Mouse (Mus musculus) frontal cortex, adult 2 months (tissue): Measurements from ENCODE around the gene Frg2f1. TPM values are rescaled to one million over a fixed set of nuclear protein-coding genes. Genes with fewer than 3 reads are reported as not detected.
A peak's percentile ranks its signal among the peaks of the same experiment; 100 is the strongest.
"Not testable (repeated sequence)": the region's sequence is repeated elsewhere in the genome, so short reads cannot be mapped to it uniquely, and the experiment has no call there.

Experiments
- DNase-seq, 2 experiments: peaks; one replicate each; pipeline ENCODE4 v3.0.0; 2022; ENCODE audit warnings: low spot score in 1 of 2; ENCODE audit errors: extremely low spot score in 1 of 2
- polyA plus RNA-seq: library from polyadenylated mRNA; depleted of rRNA; stranded (reverse); fragments of >200 nt; gene quantifications from 2 replicates; pipeline ENCODE4 v1.2.3, GENCODE M21; 2012; rRNA removed

Frg2f1 gene
- polyA plus RNA-seq = 11.0 and 14.2 TPM in 2 replicates

DNA sequence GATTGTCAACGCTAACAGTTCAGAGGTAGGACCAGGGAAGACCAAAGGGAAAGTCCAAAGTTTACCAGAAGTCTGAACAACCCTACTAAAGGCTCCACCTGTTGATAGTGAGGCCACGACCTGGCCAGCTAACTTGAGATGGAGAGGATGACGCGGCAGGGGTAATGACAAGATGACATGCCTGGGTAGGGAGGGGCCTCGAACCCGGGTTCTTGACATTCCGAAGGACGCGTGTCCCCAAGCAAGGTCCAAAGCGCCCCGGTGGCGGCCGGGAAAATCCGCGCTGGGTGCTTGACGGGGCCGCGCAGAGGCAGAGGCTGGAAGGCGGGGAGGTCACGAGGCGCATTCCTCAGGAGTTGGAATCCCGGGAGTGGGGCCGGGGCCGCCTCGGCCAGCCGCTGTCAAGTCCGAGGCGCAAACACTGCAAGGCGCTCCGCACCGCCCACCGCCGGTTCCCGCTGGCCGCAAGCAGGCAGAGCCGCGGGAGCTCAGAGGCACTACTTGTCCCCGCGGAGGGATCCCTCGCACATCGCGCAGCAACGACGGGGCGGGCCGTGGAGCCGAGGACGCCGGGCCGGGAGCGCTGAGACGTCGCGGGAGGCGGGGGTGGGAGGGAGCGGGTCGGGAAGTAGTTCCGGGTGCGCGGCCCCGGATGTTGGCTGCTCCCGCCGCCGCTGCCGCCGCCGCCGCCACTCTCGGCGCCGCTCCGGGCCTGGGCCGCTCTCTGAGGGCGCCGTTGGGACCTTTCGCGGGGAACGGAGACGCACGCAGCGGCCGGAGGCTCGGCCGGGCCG, at the start of gene Frg2f1:
TSS of gene Frg2f1 (minus strand) at position 499 of the 794 bp plus-strand sequence.
- peak; percentile 78 to 94 for DNase-seq

DNA sequence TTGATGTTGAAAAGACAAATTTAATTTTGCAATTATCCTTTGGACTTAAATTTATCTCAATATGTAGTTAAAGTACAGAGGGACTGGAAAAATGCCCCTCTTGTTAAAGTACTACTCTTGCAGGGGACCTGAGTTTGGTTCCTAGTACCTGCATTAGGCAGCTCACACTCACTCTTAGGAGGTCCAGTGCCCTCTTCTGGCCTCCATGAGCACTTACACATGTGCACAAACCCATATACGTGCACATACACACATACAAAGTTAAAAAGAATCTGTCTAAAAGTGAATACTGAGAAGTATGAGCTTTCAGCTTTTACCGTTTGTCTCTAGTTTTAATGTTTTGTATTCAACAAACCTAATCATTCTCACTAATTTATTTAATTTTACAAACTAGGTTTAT, 48.7 kb upstream of the Frg2f1 start:
- no peak for DNase-seq

DNA sequence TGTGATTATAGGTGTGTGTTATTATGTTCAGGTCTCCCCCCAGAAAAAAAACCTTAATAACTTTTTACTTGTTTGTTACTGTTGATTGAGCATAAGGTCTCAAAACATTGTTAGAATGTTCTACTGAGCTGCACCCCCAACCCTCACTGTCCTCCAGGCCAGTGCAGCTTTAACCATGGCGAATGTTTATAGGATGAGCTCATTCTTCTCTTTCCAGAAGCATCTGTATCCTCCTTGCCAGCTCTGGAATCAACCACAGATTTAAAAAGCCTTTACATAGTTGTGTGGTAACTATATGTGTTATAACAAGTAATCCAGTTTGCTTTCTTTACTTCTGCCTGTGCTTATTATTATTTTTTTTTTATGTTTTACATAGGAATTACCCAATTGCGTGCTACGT, 36.1 kb upstream of the Frg2f1 start:
- DNase-seq = no peak

DNA sequence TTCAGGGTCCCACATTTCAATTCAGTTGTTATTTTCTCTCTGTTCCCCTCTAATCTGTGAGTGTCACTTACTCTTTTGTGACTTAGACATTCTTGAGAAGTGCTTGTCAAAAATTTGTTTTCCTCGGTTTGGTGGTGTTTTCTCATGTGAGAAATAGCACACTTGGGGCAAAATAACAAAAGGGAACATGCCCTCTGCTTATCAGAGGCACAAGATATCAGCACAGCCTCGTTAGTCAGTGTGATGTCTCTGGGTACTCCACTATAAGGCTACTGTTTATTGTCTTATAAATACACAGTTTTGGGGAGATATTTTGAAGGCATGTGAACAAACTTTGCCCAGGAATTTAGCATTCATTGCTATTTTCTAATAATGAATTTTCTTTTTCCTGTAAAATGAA, 35.2 kb upstream of the Frg2f1 start:
- DNase-seq = no peak

DNA sequence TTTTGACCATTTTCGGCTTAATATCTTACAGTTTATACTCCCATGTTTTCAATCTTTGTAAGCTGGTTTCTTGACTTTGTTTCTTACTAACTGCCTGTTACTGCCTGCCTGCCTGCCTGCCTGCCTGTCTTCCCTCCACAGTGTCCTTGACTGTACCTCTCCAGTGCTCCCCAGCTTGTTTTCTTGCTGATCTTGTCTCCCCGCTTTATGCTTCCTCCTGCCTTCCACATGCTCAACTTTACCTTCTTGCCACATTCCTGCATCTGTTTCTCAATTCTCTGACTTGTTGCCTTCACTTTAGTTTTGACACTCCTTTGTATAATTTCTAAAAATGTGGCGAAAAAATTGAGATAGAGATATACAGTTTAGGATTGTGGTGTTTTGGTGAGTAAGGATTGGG, 33.4 kb upstream of the Frg2f1 start:
- DNase-seq = no peak

DNA sequence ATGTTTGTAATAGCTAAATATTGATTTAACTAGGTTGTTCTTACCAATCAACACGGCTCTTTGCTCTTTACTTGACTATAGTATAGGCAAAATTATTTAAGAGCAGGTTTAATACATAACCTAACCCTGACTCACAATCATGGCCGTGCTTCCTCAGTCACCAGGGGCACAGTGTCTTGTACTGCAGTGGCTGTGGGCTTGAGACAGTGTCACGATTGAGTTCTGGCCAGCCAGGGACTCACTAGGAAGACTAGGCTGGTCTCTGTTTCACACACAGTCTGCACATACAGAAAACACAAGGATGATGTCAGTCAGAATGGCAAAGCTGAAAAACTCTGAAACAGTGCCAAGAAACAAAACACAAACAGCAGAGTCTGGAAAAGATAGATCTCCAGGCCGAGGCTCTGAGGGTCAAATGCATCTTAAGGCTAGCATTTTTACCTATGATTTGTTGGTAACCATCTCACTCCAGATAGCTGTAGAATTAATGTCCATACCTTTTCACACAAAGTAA, 27.1 kb upstream of the Frg2f1 start:
- no peak for DNase-seq

DNA sequence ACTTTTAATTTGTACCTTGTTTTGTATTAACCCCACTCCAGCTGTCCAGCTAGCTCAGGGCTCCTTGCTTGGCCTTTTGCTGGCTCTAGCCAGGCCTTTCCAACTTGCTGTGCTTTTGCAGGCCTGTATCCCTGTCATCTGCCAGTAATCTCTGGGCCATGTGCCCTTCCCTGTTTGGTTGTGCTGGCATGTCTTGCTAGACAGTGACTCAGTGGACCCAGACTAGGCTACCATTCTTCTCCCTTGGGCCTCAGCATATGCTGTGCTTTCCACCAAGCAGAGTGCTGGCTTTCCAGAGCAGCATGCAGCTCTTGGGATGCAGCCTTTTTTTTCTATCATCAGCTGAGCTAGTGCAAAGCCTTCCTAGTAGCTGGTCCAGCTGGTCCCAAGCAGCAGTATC, 23.8 kb upstream of the Frg2f1 start:
- no peak for DNase-seq

DNA sequence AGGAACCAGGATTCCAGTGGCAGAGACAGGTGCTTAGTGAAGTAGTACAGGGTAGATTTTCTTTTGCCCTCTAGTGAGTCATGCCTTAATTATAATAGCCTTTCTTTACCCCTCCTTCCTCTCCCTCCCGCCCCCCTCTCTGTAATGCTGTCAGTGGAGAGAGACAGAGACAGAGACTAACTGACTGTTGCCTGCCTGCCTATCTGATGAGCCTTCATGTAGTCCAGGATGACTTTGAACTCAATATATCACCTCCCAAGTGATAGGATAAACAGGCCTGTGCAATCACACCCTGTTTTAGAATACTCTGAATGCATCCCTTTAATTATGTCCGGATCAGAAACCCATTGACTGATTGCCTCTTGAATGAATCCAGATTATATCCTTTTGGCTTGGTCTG, 16.1 kb upstream of the Frg2f1 start:
- DNase-seq = no peak

DNA sequence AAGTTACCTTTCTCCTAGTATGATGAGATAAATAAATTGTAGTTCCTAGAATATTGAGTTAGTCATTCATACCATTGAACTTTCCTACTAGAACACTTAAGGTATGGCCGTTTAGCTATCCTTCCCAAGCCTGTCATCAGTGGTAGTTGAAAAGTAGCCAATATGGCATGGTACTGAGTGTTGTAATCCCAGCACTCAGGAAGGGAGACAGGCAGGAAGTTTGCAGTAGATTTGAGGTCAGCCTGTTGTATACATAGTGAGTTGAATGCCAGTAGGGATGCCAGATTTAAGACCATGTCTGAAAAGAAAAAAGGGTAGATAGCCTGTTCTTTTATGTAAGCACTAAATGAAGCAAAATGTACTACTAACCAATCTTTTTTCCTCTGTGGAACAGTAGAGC, 11.5 kb upstream of the Frg2f1 start:
- DNase-seq = no peak

DNA sequence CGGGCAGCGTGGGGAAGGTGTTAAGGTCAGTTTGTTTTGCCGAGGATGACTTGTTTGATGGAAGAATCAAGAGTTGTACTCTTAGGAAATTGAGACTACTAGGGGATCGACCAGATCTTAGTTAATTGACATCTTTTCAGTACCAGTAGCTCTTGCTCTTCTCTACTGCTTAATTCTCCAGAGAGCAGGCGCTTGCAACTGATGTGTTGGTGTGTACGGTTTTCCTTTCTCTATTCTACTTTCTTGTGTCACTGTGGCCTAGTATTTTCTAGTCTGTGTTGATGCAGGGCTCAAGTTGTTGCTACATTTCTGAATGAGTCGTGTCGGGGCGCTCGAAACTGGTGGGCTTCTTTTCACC, 1.2 kb upstream of the Frg2f1 start:
- DNase-seq = no peak

DNA sequence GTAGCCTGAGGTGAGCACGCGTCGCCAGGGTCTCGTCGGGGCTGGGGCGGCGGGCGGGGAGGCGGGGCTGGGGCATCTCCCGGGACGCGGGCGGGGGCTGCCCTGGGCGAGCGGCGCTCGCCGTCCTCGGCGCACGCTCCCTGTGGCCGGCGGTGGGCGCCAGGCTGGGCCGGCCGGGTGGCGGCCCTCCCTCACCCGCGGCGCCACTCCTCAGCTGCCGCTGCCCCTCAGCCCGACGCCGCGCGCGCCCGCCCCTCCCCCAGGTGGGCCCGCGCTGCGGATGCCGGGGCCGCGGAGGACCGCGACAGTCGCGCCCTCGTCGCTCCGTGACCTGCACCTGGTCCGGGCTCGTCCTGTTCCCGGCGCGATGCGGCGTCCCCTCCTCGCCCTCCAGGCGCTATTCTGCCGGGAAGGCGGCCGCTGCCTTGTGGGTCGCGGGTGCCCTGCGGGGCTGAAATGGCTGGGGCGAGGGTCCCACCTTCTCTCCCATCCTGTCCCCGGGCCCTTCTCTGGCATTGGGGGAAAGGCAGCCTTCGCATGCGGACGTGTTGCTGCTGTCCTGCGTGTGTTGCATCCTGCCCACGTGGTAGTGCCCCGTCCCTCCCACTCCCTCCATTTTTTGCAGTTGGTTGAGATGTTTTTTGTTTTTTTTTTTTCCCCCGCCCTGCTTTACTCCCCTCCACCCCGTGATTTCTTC, 655 bp upstream of the Frg2f1 start:
- peak; percentile 8 to 38 for DNase-seq

DNA sequence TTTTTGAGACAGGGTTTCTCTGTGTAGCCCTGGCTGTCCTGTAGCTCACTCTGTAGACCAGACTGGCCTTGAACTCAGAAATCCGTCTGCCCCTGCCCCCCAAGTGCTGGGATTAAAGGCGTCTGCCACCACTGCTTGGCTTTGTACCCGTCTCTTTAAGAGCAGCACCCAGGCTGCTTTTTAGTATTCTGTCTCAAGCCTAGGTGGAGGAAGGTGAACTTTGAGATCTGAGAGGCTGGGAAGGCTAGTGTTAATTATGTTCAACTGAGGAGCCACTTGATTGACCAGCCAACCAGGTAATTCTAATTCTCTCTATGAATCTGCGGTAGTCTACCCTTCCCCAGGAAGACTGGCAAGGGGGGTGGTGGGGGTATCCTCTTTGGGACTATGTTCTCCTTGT, 1.9 kb downstream of the Frg2f1 start:
- DNase-seq = no peak

DNA sequence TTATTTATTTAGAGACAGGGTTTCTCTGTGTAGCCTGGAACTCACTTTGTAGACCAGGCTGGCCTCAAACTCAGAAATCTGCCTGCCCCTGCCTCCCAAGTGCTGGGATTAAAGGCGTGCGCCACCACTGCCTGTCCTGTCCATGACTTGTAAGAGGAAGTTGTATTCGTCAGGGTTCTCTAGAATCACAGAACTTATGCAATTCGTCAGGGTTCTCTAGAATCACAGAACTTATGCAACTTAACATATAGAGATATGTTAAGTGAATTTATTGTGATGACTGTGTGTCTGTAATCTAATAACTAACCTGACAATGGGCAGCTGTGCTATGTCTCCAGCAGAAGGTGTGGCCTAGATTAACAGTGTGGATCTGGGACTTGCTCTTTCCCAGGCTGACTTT, 2.7 kb downstream of the Frg2f1 start, which contains the start of gene Foxj3:
TSS of gene Foxj3 (plus strand) at position 390 of the 400 bp plus-strand sequence.
- DNase-seq = not testable (repeated sequence)

DNA sequence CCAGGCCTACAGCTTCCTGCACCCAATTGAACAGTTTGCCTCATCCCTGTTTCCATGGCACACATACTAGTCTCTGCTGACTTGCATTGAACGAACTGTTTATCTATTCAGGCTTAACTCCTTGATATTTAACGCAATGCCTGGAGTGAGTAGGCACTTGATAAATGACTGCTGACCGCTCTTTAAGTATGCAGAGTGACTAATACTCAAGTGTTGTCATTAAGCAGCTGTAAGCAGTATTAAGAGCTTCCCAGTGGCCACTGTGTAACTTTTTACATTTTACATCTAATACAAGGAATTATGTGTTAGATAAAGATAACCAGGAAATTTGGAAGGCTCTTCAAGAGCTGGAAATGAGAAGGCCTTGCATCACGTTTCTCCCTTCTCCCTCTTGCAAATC, 4.2 kb downstream of the Frg2f1 start:
- DNase-seq = no peak

DNA sequence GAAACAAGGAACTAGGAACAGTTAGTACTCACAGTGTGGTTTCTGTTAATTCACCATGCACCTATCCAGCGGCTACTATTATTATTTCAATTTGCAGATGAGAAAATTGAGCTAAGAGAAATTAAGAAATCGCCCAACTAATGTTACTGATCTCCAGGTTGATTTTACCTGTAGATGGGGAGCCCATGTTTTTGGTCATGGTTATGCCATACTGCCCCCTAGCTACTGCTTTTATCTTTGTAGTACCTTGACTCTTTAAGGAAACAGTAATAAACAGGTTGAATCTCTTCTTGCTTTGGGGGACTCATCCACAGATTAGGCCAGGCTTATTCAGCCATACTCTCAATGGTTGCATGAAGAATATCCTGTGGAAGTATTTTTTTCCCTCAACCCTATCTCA, 7.5 kb downstream of the Frg2f1 start:
- DNase-seq = peak in 1 of 2 experiments; percentile 61

DNA sequence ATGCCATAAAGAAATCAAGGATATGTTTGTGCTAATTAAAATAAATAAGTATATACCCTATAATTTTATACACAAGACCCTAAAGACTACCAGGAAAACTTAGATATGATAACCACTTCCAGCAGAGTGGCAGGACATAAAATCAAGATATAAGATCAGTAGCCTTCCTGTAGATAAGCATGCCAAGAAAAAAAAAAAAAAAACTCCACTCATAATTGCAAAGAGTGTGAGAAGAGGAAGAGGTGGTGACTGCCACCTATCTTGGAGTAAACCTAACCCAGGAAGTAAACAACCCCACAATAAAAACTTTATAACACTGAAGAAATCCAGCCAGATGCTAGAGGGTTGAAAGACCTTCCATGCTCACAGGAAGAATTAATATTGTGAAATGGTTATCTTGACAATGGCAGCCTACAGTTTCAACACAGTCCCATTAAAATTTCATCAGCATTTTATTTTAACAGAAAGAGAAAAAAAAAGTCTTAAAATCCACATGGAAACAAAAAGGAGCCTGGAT, 12.9 kb downstream of the Frg2f1 start:
- no peak for DNase-seq

DNA sequence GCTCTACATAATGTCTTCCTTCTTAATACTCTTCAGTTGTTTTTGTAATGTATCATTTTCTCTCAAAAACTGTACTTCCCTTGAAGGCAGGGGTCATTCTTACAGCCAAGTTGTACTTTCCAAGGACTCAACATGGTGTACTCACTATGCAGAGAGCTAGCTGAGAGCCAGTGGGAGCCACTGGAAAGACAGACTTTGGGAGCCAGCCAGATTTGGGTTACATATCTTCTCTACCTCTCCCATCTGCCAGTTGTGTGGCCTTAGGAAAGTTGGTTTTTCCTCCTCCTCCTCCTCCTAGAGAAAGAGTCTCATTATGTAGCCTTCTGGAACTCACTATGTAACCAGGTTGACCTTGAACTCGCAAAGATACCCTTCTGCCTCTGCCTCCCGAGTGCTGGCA, 14.9 kb downstream of the Frg2f1 start:
- DNase-seq = no peak

DNA sequence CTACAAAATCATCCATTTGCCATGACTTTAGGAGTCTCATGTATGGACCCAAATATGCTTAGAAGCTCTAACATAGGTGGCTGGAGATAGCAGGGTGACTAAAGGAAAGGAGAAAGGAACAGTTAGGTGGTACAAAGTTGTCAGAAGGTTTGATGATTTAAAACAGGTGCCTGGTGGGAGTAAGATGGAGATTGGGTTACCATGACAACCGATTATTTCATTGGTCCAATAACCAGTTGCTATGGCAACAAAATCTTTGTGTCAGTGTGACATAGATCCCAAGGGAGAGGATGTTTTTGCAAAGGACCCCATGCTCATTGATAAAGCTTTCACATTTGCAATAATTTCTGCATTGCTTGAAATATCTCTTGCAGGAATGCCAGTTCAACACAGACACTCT, 15.3 kb downstream of the Frg2f1 start:
- peak; percentile 7 to 50 for DNase-seq

DNA sequence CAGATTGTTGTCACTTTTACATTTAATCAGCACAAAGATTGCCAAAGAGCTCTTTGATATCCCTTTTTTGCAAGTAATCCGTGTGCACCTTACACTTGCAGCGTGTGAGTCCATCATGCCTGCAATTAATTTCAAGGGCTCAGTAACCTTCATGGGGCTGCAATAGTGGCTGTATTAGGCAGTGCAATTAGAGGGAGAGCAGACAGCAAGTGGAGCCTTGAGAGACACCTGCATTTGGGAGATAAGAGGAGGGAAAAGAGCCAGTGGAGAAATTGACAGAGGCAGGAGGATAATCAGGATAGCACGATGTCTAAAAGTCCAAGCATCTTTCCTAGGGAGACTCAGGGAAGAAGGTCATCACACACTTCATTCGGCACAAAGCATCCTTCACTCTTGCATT, 15.8 kb downstream of the Frg2f1 start:
- DNase-seq = no peak

DNA sequence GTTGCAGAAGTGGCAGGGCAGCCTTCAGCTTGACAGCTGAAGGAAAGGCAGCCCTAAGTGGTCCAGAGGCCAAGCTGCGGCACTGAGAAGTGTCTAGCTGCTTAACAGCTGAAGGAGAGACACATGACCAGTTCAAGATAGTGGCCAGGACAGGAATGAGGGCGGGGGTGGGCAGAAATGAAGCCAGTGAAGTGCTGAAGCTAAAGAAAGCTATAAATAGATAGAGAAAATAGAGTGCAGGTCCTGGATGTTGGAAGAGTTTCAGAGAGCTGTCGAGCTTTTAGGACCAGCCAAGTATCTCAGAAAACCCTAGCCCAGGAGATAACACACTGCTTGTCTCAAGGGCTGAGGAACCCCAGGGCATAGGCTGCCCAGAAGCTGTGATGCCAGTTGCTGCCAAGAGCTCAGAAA, 26.6 kb downstream of the Frg2f1 start:
- no peak for DNase-seq

DNA sequence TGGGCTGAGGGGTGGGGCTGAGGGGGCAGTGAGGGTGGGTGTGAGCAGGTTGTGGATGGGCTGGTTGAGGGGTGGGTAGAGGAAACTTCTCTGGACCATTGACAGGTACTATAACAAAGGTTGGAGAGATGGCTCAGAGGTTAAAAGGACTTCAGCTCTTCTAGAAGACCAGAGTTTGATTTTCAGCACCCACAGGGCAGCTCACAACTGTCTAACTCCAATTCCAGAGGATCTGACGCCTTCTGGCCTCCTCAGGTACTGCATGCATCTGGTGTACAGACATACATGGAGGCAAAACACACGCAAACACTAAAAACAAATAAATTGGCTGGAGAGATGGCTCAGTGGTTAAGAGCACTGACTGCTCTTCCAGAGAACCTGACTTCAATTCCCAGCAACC, 27.7 kb downstream of the Frg2f1 start:
- no peak for DNase-seq
